8 mouse cellular contexts compared by ENCODE assay signal in genomic region chr10:88730571-88731495, GRCm38 (mm10). TPM values are rescaled to one million over a fixed set of nuclear protein-coding genes. Genes with fewer than 3 reads are reported as not detected.
A peak's percentile ranks its signal among the peaks of the same experiment; 100 is the strongest.
DNase-seq lines count a peak whose midpoint lies in the region; ATAC-seq lines count a peak whose summit lies in the region.

Gene Arl1, plus strand, starts transcription at chr10:88730858.

- peaks cover 27% of the 10 kb centered on the region for H3K4me1 ChIP-seq in megakaryocyte, embryonic 14.5 days

- H3K4me3 ChIP-seq in megakaryocyte, embryonic 14.5 days (replicated peaks), result peak within 1 kb of the TSS; percentile 90

- peaks cover 13% of the 10 kb centered on the region for H3K36me3 ChIP-seq in megakaryocyte, embryonic 14.5 days (replicated peaks; ENCODE audit: low read length)

- ATAC-seq in common myeloid progenitor, adult 5-6 weeks (replicated peaks; ENCODE audit: low read depth, poor library complexity, severe bottlenecking), result peak; percentile 87

- DNase-seq in ZHBTc4 (ENCODE audit: low read depth, low spot score), result peak; percentile 89
- DNase-seq in gastrocnemius, adult 8-10 months (ENCODE audit: low spot score in 2 of 2), result peak; percentile 86 to 89
- peak; percentile 93 for DNase-seq in hindlimb bud, embryonic 11.5 days (ENCODE audit: extremely low spot score, low read depth, low spot score)
- DNase-seq in left cerebral cortex, adult 8-10 months (ENCODE audit: low spot score in 2 of 2), result peak; percentile 89 to 90
- peak; percentile 94 to 96 for DNase-seq in right cerebral cortex, postnatal 10 days (ENCODE audit: low spot score in 2 of 2)
- peak; percentile 94 for DNase-seq in urinary bladder, postnatal 25 days (ENCODE audit: low spot score)

- no peaks in the 10 kb centered on the region for H3K9me3 ChIP-seq in megakaryocyte, embryonic 14.5 days

- H3K27me3 ChIP-seq in megakaryocyte, embryonic 14.5 days (replicated peaks), result no peaks in the 10 kb centered on the region

RNA-seq across cellular contexts. Expression of gene Arl1, which starts in this region (rescaled TPM):
- total RNA-seq in common myeloid progenitor, adult 5-6 weeks (2017), result 88.6 and 96.6 TPM in 2 replicates
- 100 to 1,000 TPM in 1 of 4 experiments, 10 to 100 TPM in 3; 90.0 to 100 (median 98.2) TPM for total RNA-seq in gastrocnemius, adult 8-10 months (2022)
- 100 to 1,000 TPM; 132 to 143 (median 142) TPM for total RNA-seq in left cerebral cortex, adult 8-10 months (2022)
- 6.0 and 25.2 TPM in 2 replicates for polyA plus RNA-seq in megakaryocyte, embryonic 14.5 days (2012; ENCODE audit: insufficient read depth, low replicate concordance)

Comparison
In these comparisons a context has a peak if more than half of its experiments do, and no peak if none do; other contexts are left out.
1. Peak in every context shown above with its lines: DNase-seq, ATAC-seq and H3K4me3 ChIP-seq.